Mouse (Mus musculus): Measurements from ENCODE around the gene Eya2. TPM values are rescaled to one million over a fixed set of nuclear protein-coding genes. Genes with fewer than 3 reads are reported as not detected.

Eya2 gene
- polyA plus RNA-seq, 1 experiment from 2014 or later: 4.4 TPM

DNA sequence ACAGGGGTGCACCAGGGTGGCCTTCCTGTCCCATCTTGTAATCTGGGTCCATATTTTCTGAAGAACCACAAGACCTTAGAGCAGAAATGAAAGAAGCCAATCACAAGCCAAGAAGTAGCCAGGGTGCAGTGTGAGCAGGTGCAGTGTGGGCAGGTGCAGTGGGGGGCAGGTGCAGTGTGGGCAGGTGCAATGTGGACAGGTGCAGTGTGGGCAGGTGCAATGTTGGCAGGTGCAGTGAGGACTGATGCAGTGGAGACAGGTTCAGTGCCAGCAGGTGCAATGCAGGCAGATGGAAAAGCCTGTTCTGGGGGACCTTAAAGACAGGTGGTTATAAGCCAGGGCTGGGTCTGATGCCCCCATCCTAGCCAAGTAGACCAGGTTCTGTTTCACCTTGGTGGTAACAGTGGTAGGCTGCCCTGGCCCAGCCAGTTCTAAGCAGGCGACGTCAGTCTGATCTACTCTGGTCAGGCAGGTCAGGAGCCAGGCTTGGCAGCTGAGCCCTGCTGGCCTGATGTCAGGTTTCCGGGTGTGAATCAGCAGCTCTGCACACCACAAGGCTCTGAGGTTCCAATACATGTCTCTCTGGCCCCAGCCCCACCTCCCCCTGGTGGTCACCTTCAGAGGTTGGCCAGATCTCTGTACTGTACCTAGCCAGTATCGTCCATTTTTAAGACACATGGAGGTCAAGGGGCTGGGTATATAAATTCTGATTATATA lies 98.3 kb downstream of the Eya2 start:
- Histone ChIP-seq H3K4me1 (replicated peaks) (no peaks in the 10 kb centered on the region), H3K27me3 (no peaks in the 10 kb centered on the region), H3K27ac (no peak overlapping the region), H3K4me3 (replicated peaks) (no peak overlapping the region), H3K4me2 (replicated peaks) (no peak overlapping the region), H3K9ac (replicated peaks) (no peak overlapping the region), H3K9me3 (no peaks in the 10 kb centered on the region), H3K36me3 (no peaks in the 10 kb centered on the region)
- WGBS: 78% methylated on average over 4 of the region's 4 CpGs
- ATAC-seq: no peak

DNA sequence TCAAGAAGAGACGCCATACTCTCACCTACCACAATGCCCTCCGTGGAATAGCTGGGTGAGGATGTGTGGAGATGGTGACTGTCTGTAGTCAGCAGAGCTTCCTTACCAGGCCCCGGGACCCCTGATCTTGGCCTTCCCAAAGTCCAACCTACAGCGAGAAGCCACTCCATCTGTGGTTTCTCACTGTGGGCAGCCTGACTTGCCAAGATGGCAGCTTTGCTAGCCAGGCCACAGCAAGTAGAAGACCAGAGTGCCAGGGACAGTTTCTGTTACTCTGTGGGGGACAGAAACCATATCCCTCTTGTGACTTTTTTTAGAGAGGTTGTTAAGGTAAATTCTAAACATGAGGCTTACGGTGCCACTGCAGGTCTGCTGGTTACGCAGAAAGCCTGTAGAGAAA lies 99.9 kb downstream of the Eya2 start:
- Histone ChIP-seq H3K4me2 (replicated peaks) (no peak overlapping the region), H3K27me3 (no peaks in the 10 kb centered on the region), H3K27ac (no peak overlapping the region), H3K4me1 (replicated peaks) (no peaks in the 10 kb centered on the region), H3K9ac (replicated peaks) (no peak overlapping the region), H3K9me3 (no peaks in the 10 kb centered on the region), H3K4me3 (replicated peaks) (no peak overlapping the region), H3K36me3 (no peaks in the 10 kb centered on the region)
- no peak for ATAC-seq
- 94% methylated on average over 6 of the region's 6 CpGs for WGBS

DNA sequence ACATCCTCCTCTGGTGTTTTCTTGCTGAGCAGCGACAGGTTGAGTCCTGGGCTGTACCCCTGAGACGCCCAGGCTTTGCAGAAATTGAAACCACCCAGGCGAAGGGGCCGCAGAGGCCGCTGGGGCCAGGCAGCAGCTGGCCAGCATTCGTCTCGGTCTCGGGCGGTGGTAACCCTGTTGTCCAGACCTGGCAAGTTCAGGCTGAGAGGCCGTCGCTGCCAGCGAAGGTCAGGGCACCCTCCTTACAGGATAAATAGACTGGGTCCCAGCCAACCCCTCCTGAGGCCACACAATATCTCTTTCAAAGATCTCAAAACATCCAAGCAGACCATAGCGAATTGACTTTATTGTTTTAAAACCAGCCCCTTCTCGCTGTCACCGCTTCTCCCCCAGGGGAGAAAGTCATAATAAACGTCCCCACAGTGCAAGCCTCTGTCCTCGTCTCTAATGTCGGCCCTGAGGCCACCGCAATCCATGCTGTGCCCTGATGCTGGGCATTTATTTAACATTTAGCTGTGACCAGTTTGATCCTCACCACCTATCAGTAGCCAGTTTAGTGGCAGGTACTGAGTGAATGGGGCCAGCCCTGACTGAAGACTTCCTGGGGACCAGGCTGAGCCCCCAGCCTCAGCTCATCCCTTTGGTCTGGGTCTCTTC lies 105.5 kb downstream of the Eya2 start:
- whole genome bisulfite sequencing: 42% methylated on average over 19 of the region's 19 CpGs
- Histone ChIP-seq H3K27ac (no peak overlapping the region), H3K36me3 (no peaks in the 10 kb centered on the region), H3K4me2 (replicated peaks) (no peak overlapping the region), H3K4me1 (replicated peaks) (peaks cover 10% of the 10 kb centered on the region), H3K27me3 (peaks cover 6% of the 10 kb centered on the region; the same call in 1 of the 2 replicates), H3K9ac (replicated peaks) (no peak overlapping the region), H3K4me3 (replicated peaks) (no peak overlapping the region), H3K9me3 (no peaks in the 10 kb centered on the region)
- ATAC-seq: peak; percentile 30; the same call in 1 of the 2 replicates

DNA sequence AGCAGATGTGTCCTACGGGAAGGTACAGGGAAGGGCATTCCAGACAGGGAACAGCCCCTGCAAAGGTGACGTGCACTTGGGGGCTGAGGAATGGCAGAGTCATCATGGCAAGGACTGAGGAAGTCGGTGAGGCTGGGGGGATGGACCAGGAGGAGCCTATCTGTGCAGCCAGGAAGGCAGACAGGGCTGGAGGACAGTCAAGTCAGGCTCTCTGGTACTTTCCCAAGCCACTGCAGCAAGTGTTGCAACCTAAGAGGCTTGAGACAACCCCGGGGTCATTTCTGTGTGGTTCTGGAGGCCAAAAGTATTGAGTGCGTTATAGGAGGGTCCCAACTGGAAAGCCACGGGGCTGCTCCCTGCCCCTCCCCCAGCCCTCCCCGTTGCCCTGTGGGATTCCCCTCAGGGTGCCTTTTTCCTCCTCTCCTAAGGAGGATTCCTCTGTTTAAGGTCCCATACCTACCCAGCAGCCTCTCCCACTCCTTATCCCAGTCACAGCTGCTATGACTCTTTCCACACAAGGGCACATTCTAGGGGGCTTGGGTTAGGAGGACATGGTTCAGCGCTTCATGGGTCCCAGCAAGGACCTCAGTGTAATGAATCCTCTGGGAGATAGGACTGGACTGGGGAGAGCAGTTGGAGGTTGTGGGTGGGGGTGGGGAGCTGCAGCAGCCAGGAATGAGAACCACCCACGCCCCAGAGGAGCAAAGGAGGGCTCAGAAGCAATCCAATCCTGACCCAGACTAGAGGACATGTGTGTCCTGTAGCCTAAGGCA lies 108.4 kb downstream of the Eya2 start:
- ATAC-seq: no peak
- Histone ChIP-seq H3K9ac (replicated peaks) (no peak overlapping the region), H3K4me3 (replicated peaks) (no peak overlapping the region), H3K4me1 (replicated peaks) (peaks cover 10% of the 10 kb centered on the region), H3K36me3 (no peaks in the 10 kb centered on the region), H3K27ac (no peak overlapping the region), H3K9me3 (no peaks in the 10 kb centered on the region), H3K4me2 (replicated peaks) (no peak overlapping the region), H3K27me3 (peaks cover 6% of the 10 kb centered on the region; the same call in 1 of the 2 replicates)
- 53% methylated on average over 9 of the region's 9 CpGs for WGBS

DNA sequence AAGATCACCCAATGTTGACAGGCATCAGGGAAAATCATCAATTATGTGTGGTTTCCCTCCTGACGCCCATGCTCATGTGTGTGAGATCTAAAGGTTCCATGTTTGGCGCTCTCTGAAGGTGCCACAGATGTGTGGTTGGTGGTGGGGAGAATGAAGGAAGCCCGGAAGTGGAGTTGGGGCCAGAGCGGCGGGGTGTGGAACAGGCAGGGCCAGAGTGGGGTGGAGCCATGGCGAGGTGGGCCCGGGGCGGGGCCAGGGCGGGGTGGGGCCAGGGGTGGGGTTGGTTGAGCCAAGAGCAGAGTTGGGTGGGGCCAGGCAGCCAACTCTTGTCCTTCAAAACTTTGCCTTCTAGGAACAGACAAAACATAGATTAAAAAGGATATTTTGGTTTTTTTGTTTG lies 113.4 kb downstream of the Eya2 start:
- H3K4me3 ChIP-seq (replicated peaks): no peak overlapping the region
- H3K9ac ChIP-seq (replicated peaks): no peak overlapping the region
- no peak for ATAC-seq
- WGBS: 71% methylated on average over 9 of the region's 9 CpGs
- H3K36me3 ChIP-seq: no peaks in the 10 kb centered on the region
- H3K4me1 ChIP-seq (replicated peaks): 0 out of 2 replicates have a peak, but pooled peaks cover 5% of the 10 kb centered on the region
- no peaks in the 10 kb centered on the region for H3K27me3 ChIP-seq
- H3K9me3 ChIP-seq: no peaks in the 10 kb centered on the region
- H3K27ac ChIP-seq: no peak overlapping the region
- no peak overlapping the region for H3K4me2 ChIP-seq (replicated peaks)

DNA sequence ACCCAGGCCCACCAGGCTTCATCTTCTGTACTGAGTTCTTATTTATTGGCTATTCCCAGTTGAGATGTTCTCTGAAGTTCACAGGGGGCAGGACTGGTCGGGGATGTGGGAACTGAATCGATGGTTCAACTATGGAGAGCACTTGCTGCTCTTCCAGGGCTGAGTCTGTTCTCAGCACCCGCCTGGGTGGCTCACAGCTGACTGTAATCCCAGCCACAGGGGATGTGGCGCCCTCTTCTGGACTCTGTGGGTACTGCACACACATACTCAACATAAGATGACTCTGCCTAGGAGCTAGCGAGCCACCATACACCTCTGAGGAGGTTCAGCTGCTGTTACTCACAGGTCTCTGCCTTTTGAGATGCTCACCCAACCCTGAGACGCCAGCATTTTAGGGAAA lies 121.9 kb downstream of the Eya2 start:
- H3K4me3 ChIP-seq (replicated peaks): no peak overlapping the region
- H3K36me3 ChIP-seq: no peaks in the 10 kb centered on the region
- ATAC-seq: no peak
- no peak overlapping the region for H3K27ac ChIP-seq
- H3K27me3 ChIP-seq: no peaks in the 10 kb centered on the region
- no peak overlapping the region for H3K4me2 ChIP-seq (replicated peaks)
- 0 out of 2 replicates have a peak, but pooled peaks cover 13% of the 10 kb centered on the region for H3K4me1 ChIP-seq (replicated peaks)
- peaks cover 2% of the 10 kb centered on the region; the same call in 1 of the 2 replicates for H3K9me3 ChIP-seq
- 79% methylated on average over 6 of the region's 6 CpGs for WGBS
- H3K9ac ChIP-seq (replicated peaks): no peak overlapping the region

DNA sequence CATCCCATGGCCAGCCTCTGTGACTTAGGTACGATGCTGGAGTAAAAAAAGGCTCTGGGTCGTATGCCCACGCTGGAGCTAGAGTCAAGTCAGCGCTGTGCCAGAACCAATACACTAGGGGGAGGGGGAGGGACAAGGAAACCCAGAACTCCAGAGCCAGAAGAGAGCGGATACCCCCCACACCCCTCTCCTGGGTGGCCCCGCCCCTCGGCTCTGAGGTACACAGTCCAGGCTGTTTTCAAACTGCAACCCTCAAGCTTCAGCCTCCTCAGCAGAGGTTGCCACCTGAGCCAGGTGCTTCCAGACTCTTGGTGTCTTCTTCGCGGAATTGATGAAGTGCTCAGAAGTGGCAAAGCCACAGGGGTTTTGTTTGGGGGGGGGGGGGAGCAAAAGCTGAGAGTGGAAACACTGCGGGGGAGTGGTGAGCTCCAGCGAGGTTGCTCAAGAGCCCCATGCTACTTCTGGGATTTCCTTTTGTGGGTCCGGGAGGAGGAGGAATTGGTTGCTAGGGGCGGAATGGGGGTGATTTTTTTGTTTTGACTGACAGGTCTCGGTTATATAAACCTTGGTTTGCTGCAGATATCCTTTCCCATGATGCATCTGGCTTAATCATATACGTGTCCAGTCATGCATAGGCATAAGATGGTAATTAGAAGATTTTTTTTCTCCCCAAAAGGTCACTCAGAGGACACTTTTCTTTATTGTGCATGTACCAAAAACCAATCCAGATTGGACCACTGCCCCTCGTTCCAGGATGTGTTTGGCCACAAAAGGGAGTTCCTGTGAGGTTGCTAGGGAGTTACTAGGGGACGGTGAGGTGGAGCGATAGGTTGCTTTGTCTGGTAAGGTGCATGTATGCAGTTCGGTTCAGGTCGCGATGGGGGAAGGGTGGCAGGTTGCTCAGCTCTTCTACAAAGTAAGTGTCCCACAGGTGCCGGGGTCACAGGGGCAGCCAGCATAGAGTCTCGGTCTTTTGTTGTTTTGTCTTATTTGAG lies 122.6 kb downstream of the Eya2 start:
- Histone ChIP-seq H3K4me2 (replicated peaks) (no peak overlapping the region), H3K27me3 (no peaks in the 10 kb centered on the region), H3K9ac (replicated peaks) (no peak overlapping the region), H3K27ac (no peak overlapping the region), H3K36me3 (no peaks in the 10 kb centered on the region), H3K4me3 (replicated peaks) (no peak overlapping the region), H3K4me1 (replicated peaks) (0 out of 2 replicates have a peak, but pooled peaks cover 8% of the 10 kb centered on the region), H3K9me3 (peaks cover 2% of the 10 kb centered on the region; the same call in 1 of the 2 replicates)
- WGBS: 65% methylated on average over 23 of the region's 23 CpGs
- no peak for ATAC-seq

DNA sequence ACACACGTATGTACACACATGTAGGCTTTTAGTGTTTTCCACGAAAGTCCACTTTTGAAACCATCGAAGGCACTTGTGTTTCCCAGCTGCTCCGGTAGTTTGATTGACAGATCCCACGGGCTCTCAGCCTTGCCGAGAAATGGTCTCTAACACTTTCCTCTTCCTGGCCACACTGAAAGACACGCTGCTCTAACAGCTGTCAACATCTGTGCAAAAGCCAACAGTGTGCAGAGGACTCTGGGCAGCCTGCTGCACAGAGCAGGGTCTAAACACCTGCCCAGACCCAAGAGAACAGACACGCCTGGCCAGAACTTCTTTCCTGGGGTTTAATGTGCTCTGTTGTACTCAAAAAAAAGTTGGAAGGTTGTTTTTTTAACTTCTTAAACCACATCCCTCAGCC lies 124.5 kb downstream of the Eya2 start:
- Histone ChIP-seq H3K36me3 (no peaks in the 10 kb centered on the region), H3K27ac (no peak overlapping the region), H3K4me1 (replicated peaks) (0 out of 2 replicates have a peak, but pooled peaks cover 8% of the 10 kb centered on the region), H3K9ac (replicated peaks) (no peak overlapping the region), H3K4me2 (replicated peaks) (no peak overlapping the region), H3K27me3 (no peaks in the 10 kb centered on the region), H3K9me3 (peaks cover 2% of the 10 kb centered on the region; the same call in 1 of the 2 replicates), H3K4me3 (replicated peaks) (no peak overlapping the region)
- no peak for ATAC-seq
- 83% methylated on average over 8 of the region's 8 CpGs for WGBS

DNA sequence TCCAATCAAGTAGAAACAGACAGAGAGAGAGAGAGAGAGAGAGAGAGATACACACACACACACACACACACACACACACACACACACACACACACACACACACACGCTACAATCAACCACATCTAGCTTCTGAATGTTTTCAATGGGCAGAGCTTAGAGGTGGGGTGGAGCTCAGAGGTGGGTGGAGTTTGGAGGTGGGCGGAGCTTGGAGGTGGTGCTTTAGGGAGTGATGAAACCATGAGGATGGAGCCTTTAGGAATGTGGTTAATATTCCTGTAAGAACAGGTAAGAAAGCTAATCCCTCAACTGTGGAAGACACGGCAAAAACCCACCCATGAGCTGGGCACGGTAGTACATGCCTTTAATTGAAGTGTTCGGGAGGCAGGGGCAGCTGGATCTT lies 127.1 kb downstream of the Eya2 start:
- no peak for ATAC-seq
- 88% methylated on average over 5 of the region's 5 CpGs for WGBS
- Histone ChIP-seq H3K27me3 (no peaks in the 10 kb centered on the region), H3K9me3 (no peaks in the 10 kb centered on the region), H3K36me3 (no peaks in the 10 kb centered on the region), H3K9ac (replicated peaks) (no peak overlapping the region), H3K4me2 (replicated peaks) (no peak overlapping the region), H3K4me1 (replicated peaks) (0 out of 2 replicates have a peak, but pooled peaks cover 8% of the 10 kb centered on the region), H3K27ac (no peak overlapping the region), H3K4me3 (replicated peaks) (no peak overlapping the region)

DNA sequence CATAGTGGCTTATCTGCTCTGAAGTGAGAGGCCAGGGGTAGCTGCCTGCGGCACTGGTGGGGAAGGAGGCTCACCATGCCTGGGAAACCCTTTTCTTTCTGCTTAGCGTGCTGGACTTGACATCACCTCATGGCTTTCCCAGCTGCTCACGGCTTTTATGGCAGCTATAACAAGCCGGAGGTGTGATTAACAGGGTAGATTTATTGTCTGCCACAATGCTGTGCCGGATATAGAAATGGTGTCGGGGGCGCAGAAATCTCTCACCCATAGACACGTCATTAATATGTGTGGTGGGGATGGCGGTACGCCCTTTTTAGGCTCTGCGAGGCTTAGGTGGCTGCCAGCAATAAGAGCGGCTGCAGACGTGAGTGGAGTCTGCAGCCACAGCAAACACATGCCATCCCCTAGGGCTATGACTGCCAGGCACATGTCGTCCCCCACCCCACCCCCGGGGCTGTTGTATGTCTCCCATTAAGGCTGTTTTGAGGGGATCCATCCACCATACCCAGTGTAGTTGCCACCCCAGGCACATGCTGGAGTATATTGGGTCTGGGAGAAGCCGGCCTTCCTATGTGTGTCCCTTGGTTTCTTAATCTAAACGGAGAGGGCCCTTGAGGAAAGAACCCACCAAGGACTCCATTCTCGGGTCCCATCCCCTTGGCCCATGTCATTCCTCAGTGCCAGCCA lies 137.9 kb downstream of the Eya2 start:
- H3K9ac ChIP-seq (replicated peaks): no peak overlapping the region
- ATAC-seq: no peak
- H3K4me2 ChIP-seq (replicated peaks): no peak overlapping the region
- H3K27me3 ChIP-seq: no peaks in the 10 kb centered on the region
- no peaks in the 10 kb centered on the region for H3K36me3 ChIP-seq
- no peak overlapping the region for H3K27ac ChIP-seq
- 0 out of 2 replicates have a peak, but pooled peaks cover 2% of the 10 kb centered on the region for H3K4me1 ChIP-seq (replicated peaks)
- no peaks in the 10 kb centered on the region for H3K9me3 ChIP-seq
- no peak overlapping the region for H3K4me3 ChIP-seq (replicated peaks)
- WGBS: 74% methylated on average over 18 of the region's 18 CpGs

DNA sequence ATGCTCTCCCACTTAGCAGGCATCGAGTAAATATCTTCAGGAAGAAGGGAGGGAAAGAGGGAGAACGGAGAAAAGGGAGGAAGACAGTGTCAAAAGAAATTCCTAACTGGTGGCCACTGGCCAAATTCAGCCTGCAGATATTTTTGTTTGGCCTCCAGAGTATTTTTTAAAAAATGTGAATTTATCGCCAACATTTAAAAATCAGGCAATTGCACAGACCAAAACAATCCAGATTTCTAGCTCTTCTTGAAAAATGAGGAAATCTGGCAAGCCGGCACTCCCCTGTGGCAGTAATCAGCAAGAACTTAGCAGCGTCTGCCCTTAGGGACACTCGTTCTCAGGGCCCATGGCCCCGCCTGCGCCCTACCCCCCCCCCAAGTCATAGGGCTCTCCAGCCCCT lies 138.9 kb downstream of the Eya2 start:
- Histone ChIP-seq H3K4me3 (replicated peaks) (no peak overlapping the region), H3K9ac (replicated peaks) (no peak overlapping the region), H3K27ac (no peak overlapping the region), H3K27me3 (no peaks in the 10 kb centered on the region), H3K9me3 (no peaks in the 10 kb centered on the region), H3K4me2 (replicated peaks) (no peak overlapping the region), H3K4me1 (replicated peaks) (0 out of 2 replicates have a peak, but pooled peaks cover 2% of the 10 kb centered on the region), H3K36me3 (no peaks in the 10 kb centered on the region)
- 87% methylated on average over 8 of the region's 8 CpGs for WGBS
- no peak for ATAC-seq

Measured in midbrain, embryonic 13.5 days (tissue).